ENCODE assay signal across 10 mouse cellular contexts in the genomic region with DNA sequence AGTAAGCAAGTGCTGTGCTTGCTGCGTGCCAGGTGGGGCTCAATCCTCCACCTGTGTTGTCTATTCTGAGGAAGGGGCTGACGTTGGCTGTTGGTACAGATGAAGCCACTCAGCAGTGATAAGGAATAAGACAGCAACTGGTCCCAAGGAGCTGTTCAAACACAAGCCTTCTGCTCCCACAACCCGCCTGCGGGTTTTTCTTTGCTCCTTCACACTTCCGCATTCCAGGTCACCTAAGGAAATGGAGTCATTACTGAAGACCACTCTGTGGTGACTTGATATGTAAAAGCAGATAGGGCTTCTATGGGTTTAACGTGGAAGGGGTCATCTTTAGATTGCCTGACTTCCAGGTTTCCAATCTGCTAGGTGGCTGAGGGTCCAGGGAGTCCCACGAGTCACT. TPM values are rescaled to one million over a fixed set of nuclear protein-coding genes. Genes with fewer than 3 reads are reported as not detected.
DNase-seq lines count a peak whose midpoint lies in the region; ATAC-seq lines count a peak whose summit lies in the region.
"Had no signal": no experiment of that assay in that cellular context is flagged by ENCODE, and none has a peak within 500 bp of the region (broad histone marks: within the 10 kb centered on the region; RNA-seq: fewer than 3 reads in every experiment).

No protein-coding gene starts in this region.

- H3K9ac ChIP-seq in heart, embryonic 11.5 days (ENCODE audit: low read depth, low read length), result peak overlapping the region; percentile 95
- peak overlapping the region; percentile 91 for H3K9ac ChIP-seq in lung, embryonic 16.5 days (ENCODE audit: low read length)
- H3K9ac ChIP-seq in stomach, embryonic 16.5 days (ENCODE audit: low read length), result peak overlapping the region; percentile 92

- no peaks in the 10 kb centered on the region for H3K36me3 ChIP-seq in heart, embryonic 11.5 days (ENCODE audit: control insufficient read depth, insufficient read depth, low read length)
- H3K36me3 ChIP-seq in lung, embryonic 16.5 days (ENCODE audit: control insufficient read depth, insufficient read depth, low read length), result no peaks in the 10 kb centered on the region; the same call in 1 of the 2 replicates
- H3K36me3 ChIP-seq in limb, embryonic 10.5 days, result no peaks in the 10 kb centered on the region
- H3K36me3 ChIP-seq in stomach, embryonic 16.5 days (ENCODE audit: control insufficient read depth, insufficient read depth, low read length), result no peaks in the 10 kb centered on the region

- no peak for DNase-seq in heart, adult 18-20 months
- no peak for DNase-seq in lung, postnatal 10 days
- no peak for DNase-seq in limb, embryonic 10.5 days (ENCODE audit: low spot score)
- no peak for DNase-seq in left cerebral cortex, adult 11 months (ENCODE audit: low spot score)
- DNase-seq in spleen, postnatal 10 days (ENCODE audit: low spot score in 2 of 2), result no peak
- DNase-seq: cerebellum, adult 2 months; gastrocnemius, postnatal 25 days had no signal

- H3K4me1 ChIP-seq in heart, embryonic 11.5 days (ENCODE audit: control insufficient read depth, insufficient read depth, low read length), result peaks cover 68% of the 10 kb centered on the region
- peaks cover 70% of the 10 kb centered on the region for H3K4me1 ChIP-seq in lung, embryonic 16.5 days (replicated peaks; ENCODE audit: control insufficient read depth, insufficient read depth, low read length)
- peaks cover 80% of the 10 kb centered on the region for H3K4me1 ChIP-seq in limb, embryonic 10.5 days
- peaks cover 63% of the 10 kb centered on the region for H3K4me1 ChIP-seq in stomach, embryonic 16.5 days (ENCODE audit: control insufficient read depth, insufficient read depth, low read length)

- 18% methylated on average over 7 of the region's 7 CpGs for WGBS in heart, embryonic 11.5 days (ENCODE audit: insufficient replicate concordance)
- WGBS in lung, embryonic 16.5 days, result 19% methylated on average over 7 of the region's 7 CpGs
- 67% methylated on average over 7 of the region's 7 CpGs for WGBS in limb, embryonic 10.5 days
- 27% methylated on average over 7 of the region's 7 CpGs for WGBS in stomach, embryonic 16.5 days

- H3K4me2 ChIP-seq in heart, embryonic 11.5 days, result peak overlapping the region; percentile 93
- H3K4me2 ChIP-seq in lung, embryonic 16.5 days (ENCODE audit: low read depth, low read length), result peak overlapping the region; percentile 77
- H3K4me2 ChIP-seq in stomach, embryonic 16.5 days (ENCODE audit: low read depth, low read length), result peak overlapping the region; percentile 81

- H3K4me3 ChIP-seq in heart, embryonic 11.5 days (ENCODE audit: low read depth, low read length), result peak overlapping the region; percentile 79
- H3K4me3 ChIP-seq in lung, embryonic 16.5 days (ENCODE audit: low read length), result peak overlapping the region; percentile 80
- no peak overlapping the region for H3K4me3 ChIP-seq in limb, embryonic 10.5 days
- peak overlapping the region; percentile 75 for H3K4me3 ChIP-seq in stomach, embryonic 16.5 days (replicated peaks; ENCODE audit: low read length)

- no peaks in the 10 kb centered on the region for H3K27me3 ChIP-seq in heart, embryonic 11.5 days (ENCODE audit: control insufficient read depth, insufficient read depth, low read length)
- no peaks in the 10 kb centered on the region for H3K27me3 ChIP-seq in lung, embryonic 16.5 days (ENCODE audit: control insufficient read depth, insufficient read depth, low read depth, low read length)
- no peaks in the 10 kb centered on the region for H3K27me3 ChIP-seq in limb, embryonic 10.5 days (ENCODE audit: low read depth, poor library complexity, severe bottlenecking)
- no peaks in the 10 kb centered on the region for H3K27me3 ChIP-seq in stomach, embryonic 16.5 days (ENCODE audit: control insufficient read depth, insufficient read depth, low read length)

- H3K9me3 ChIP-seq in heart, embryonic 11.5 days (replicated peaks; ENCODE audit: control insufficient read depth, low read length), result no peaks in the 10 kb centered on the region
- no peaks in the 10 kb centered on the region for H3K9me3 ChIP-seq in lung, embryonic 16.5 days (ENCODE audit: control insufficient read depth, low read length)
- no peaks in the 10 kb centered on the region for H3K9me3 ChIP-seq in limb, embryonic 10.5 days (replicated peaks)
- no peaks in the 10 kb centered on the region for H3K9me3 ChIP-seq in stomach, embryonic 16.5 days (replicated peaks; ENCODE audit: control insufficient read depth, low read length)

- ATAC-seq in heart, embryonic 11.5 days (replicated peaks; ENCODE audit: insufficient number of reproducible peaks, low FRiP score, low TSS enrichment), result no peak
- ATAC-seq in lung, embryonic 16.5 days (ENCODE audit: low read depth), result no peak
- ATAC-seq in stomach, embryonic 16.5 days (ENCODE audit: insufficient read depth, low FRiP score), result no peak

- peak overlapping the region; percentile 93 for H3K27ac ChIP-seq in heart, embryonic 11.5 days (ENCODE audit: low read depth, low read length)
- peak overlapping the region; percentile 96 for H3K27ac ChIP-seq in lung, embryonic 16.5 days (ENCODE audit: low read length)
- H3K27ac ChIP-seq in limb, embryonic 10.5 days, result peak overlapping the region; percentile 78
- peak overlapping the region; percentile 96 for H3K27ac ChIP-seq in stomach, embryonic 16.5 days (ENCODE audit: low read length)

RNA-seq across cellular contexts. Expression of a gene that starts 11.5 kb away (rescaled TPM):
- polyA plus RNA-seq in heart, embryonic 11.5 days (2014; fragmentation: Nextera tagmentation; extraction: Ambion mirVana), result 183 and 209 TPM in 2 replicates
- total RNA-seq in heart, adult 18-20 months (2021), result 10 to 100 TPM; 47.0 to 51.1 TPM
- polyA plus RNA-seq in lung, embryonic 16.5 days (2015; fragmentation: Nextera tagmentation; extraction: Ambion mirVana), result 268 and 290 TPM in 2 replicates
- polyA plus RNA-seq in limb, embryonic 10.5 days (2016; fragmentation: Nextera tagmentation; extraction: Ambion mirVana), result 46.3 and 54.4 TPM in 2 replicates
- 229 and 245 TPM in 2 replicates for polyA plus RNA-seq in stomach, embryonic 16.5 days (2015; fragmentation: Nextera tagmentation; extraction: Ambion mirVana)

RNA-seq across cellular contexts. Expression of a gene that starts 34.5 kb away (rescaled TPM):
- polyA plus RNA-seq in heart, embryonic 11.5 days (2014; fragmentation: Nextera tagmentation; extraction: Ambion mirVana), result 61.5 and 68.1 TPM in 2 replicates
- 10 to 100 TPM; 11.0 to 11.7 TPM for total RNA-seq in heart, adult 18-20 months (2021)
- polyA plus RNA-seq in lung, embryonic 16.5 days (2015; fragmentation: Nextera tagmentation; extraction: Ambion mirVana), result 62.8 and 63.2 TPM in 2 replicates
- polyA plus RNA-seq in limb, embryonic 10.5 days (2016; fragmentation: Nextera tagmentation; extraction: Ambion mirVana), result 30.2 and 33.0 TPM in 2 replicates
- 77.4 and 80.5 TPM in 2 replicates for polyA plus RNA-seq in stomach, embryonic 16.5 days (2015; fragmentation: Nextera tagmentation; extraction: Ambion mirVana)

RNA-seq across cellular contexts. Expression of a gene that starts 47.8 kb away (rescaled TPM):
- polyA plus RNA-seq in heart, embryonic 11.5 days (2014; fragmentation: Nextera tagmentation; extraction: Ambion mirVana), result 3,442 and 3,640 TPM in 2 replicates
- total RNA-seq in heart, adult 18-20 months (2021), result 1 to 10 TPM; 1.5 to 1.7 TPM
- polyA plus RNA-seq in lung, embryonic 16.5 days (2015; fragmentation: Nextera tagmentation; extraction: Ambion mirVana), result 92.3 and 105 TPM in 2 replicates
- polyA plus RNA-seq in limb, embryonic 10.5 days (2016; fragmentation: Nextera tagmentation; extraction: Ambion mirVana), result 8.3 and 12.7 TPM in 2 replicates
- polyA plus RNA-seq in stomach, embryonic 16.5 days (2015; fragmentation: Nextera tagmentation; extraction: Ambion mirVana), result 6.2 and 84.9 TPM in 2 replicates

Comparison
In these comparisons a context has a peak if more than half of its experiments do, and no peak if none do; other contexts are left out.
1. RNA of a gene that starts 47.8 kb away (polyA plus RNA-seq): 3,442 to 3,640 TPM in heart, embryonic 11.5 days; 92.3 to 105 TPM in lung, embryonic 16.5 days, 6.2 to 84.9 TPM in stomach, embryonic 16.5 days and 8.3 to 12.7 TPM in limb, embryonic 10.5 days; every median in the first group is over 10 times any median in the second.
2. Peak in every context shown above with its lines, with median percentiles within 50 percentile points of each other: H3K27ac ChIP-seq, H3K4me2 ChIP-seq and H3K9ac ChIP-seq.